Mouse (Mus musculus) induced T-regulatory cell, adult 2 months (primary cell): ENCODE results near the gene Cntnap2.
"Not testable (repeated sequence)": the region's sequence is repeated elsewhere in the genome, so short reads cannot be mapped to it uniquely, and the experiment has no call there.

ENCODE experiments used
- DNase-seq: peaks from one replicate; pipeline ENCODE4 v3.0.0-alpha.2; 2012; ENCODE audit warnings: low read depth

Cntnap2 gene

GRCm38 (mm10) chr6:47243863-47244606 lies 2184.9 kb downstream of the Cntnap2 start:
- peak; percentile 29 for DNase-seq

GRCm38 (mm10) chr6:47244642-47245041 lies 2185.5 kb downstream of the Cntnap2 start:
- no peak for DNase-seq

DNA sequence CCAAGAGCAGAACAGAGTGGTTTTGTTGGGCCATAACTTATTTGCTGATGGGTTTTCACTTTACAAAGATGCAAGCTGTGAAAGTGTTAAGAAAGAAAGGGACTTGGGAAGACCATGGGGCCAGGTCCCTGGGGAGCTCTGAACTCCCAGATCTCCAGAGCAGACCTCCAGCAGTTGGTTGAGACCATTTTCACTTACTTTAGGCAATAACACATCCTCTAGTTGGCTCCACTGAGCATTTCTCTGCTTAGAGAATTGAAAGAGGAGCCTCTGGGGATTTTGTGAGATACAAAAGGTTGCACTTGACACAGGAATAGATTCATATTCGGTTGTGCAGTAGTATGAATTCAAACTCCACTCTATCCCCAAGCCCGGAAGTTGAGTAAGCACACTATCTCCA lies 2196.1 kb downstream of the Cntnap2 start:
- peak; percentile 2 for DNase-seq

GRCm38 (mm10) chr6:47256227-47256887 lies 2197.2 kb downstream of the Cntnap2 start:
- no peak for DNase-seq

DNA sequence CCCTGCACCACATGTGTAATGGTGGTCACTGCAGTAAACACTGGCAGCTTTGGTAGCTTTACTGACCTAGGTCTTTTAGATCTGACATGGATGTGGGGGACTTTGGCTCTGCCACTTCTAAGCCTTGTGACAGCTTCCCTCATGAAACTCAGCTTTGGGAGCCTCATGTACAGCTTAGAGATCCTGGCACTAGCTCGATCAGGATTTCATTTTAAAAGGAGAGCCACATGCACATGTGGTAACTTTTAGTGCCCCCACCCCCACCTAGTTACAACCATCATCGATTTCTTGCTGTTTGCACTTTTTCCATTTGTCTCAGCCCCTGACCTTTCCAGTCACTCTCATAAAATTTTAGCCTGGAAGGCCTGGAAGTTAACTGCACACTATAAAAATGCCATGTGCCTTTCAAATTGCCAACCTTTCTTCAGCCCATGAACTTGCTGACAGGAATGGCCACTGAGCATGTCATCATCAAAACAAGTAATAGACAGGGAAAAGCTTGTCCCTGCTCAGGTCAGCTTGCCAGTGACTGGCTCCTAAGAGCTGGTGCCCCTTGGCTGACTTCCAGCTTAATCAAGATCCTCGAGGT lies 2197.9 kb downstream of the Cntnap2 start:
- no peak for DNase-seq

- no peak for DNase-seq
Measured at GRCm38 (mm10) chr6:47259626-47260114, 2200.5 kb downstream of the Cntnap2 start.

- no peak for DNase-seq
Measured at GRCm38 (mm10) chr6:47267236-47267635, 2208.1 kb downstream of the Cntnap2 start.

- no peak for DNase-seq
Measured at GRCm38 (mm10) chr6:47269455-47269854, 2210.3 kb downstream of the Cntnap2 start.

GRCm38 (mm10) chr6:47271576-47271975 lies 2212.4 kb downstream of the Cntnap2 start:
- DNase-seq = peak; percentile 6

- no peak for DNase-seq
Measured at GRCm38 (mm10) chr6:47272606-47273575, 2213.7 kb downstream of the Cntnap2 start.

- DNase-seq = no peak
Measured at GRCm38 (mm10) chr6:47275065-47275464, 2215.9 kb downstream of the Cntnap2 start.

GRCm38 (mm10) chr6:47279183-47279582 lies 2220.0 kb downstream of the Cntnap2 start:
- no peak for DNase-seq

- DNase-seq = no peak
Measured at GRCm38 (mm10) chr6:47281584-47281983, 2222.4 kb downstream of the Cntnap2 start.

DNA sequence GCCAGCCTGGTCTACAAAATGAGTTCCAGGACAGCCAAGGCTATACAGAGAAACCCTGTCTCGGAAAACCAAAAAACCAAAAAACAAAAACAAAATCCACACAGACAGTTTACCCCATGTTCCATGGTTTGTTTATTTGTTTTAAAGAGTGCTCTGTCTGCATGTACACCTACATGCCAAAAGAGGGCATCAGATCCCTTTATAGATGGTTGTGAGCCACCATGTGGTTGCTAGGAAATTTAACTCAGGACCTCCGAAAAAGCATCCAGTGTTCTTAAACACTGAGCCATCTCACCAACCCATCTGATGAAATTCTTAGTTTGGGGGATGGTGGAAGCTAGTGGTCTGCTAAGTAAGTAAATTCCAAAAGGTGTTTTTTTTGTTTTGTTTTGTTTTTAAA lies 2225.6 kb downstream of the Cntnap2 start:
- DNase-seq = peak; percentile 22

- DNase-seq = no peak
Measured at GRCm38 (mm10) chr6:47285742-47286141, 2226.6 kb downstream of the Cntnap2 start.

- not testable (repeated sequence) for DNase-seq
Measured at GRCm38 (mm10) chr6:47286247-47286967, 2227.2 kb downstream of the Cntnap2 start.

DNA sequence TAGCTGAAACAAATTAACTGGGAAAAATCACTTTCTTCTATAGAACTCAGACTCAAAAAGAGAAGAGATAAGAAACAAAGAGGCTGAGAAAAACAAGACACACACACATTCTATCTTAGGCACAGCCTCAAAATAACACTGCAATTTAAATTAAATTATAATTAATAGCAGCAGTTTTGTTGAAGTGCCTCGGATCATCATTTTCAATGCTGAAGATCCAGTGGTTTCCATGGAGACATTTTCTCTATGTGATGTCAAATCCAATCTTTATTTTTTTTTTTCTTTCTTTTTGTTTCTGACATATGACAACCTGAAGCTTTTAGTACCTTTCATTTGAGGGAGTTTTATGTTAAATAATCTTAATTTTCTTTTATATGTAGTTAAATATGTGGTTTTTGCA lies 2228.6 kb downstream of the Cntnap2 start:
- no peak for DNase-seq

- DNase-seq = no peak
Measured at GRCm38 (mm10) chr6:47291973-47292372, 2232.8 kb downstream of the Cntnap2 start.

DNA sequence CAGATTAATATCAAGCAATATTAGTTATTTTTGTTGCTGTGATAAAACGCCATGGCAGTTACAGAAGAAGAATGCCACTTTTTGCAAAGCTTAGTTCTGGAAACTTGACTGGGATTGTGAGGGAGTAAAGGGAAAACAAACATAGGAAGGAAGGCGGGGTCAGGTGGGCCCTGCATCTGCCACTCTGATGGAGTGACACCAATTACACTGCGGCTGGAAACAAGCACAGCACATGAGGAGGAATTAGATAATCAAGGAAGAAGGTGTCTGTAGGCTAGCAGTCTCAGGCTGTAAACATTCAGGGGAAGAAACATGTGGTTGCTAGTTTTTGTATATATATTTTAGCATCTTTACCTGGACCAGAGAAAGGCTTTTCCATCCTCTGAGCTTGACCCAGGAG lies 2233.3 kb downstream of the Cntnap2 start:
- no peak for DNase-seq

DNA sequence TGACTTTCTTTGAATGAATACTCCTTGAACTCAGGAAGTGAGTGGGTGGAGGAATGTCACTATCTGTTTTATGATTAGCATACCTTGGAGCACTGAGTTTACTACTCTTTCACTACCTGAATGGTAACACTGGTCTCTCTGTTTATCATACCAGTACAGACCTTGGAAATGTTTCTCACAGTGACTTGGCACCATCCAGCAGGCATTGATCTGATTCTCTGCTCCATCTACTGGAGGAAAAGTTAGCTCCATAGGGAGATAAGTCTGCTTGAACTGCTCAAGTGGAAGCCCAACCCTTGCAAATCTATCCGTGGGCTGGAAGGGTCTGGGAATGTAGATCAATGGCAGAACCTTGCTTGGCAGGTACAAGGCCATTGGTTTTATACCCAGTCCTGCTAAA lies 2235.3 kb downstream of the Cntnap2 start:
- DNase-seq = peak; percentile 27

- DNase-seq = no peak
Measured at GRCm38 (mm10) chr6:47304848-47305490, 2245.8 kb downstream of the Cntnap2 start.
